Mouse (Mus musculus) heart, postnatal 14 days (tissue): ENCODE results near the gene Fam90a1a. TPM values are rescaled to one million over a fixed set of nuclear protein-coding genes. Genes with fewer than 3 reads are reported as not detected.
"Not testable (repeated sequence)": the region's sequence is repeated elsewhere in the genome, so short reads cannot be mapped to it uniquely, and the experiment has no call there.

Experiments
- DNase-seq, 2 experiments: peaks; one replicate each; pipeline ENCODE4 v3.0.0; 2021 to 2022
- intact Hi-C: fragments of 180-260 bp; cut with DNase I; formaldehyde crosslinking; loops from one replicate; pipeline ENCODE4 v1.15.1; 2025
- long read RNA-seq, 2 experiments: library from polyadenylated mRNA; stranded (forward); transcript quantifications; one replicate each; pipeline ENCODE4 v2.0.0; 2021
- total RNA-seq, 2 experiments: library from RNA; stranded (reverse); gene quantifications; 2 replicates each; pipeline ENCODE4 v1.2.3; 2021

Gene Fam90a1a
- total RNA-seq = not detected
- long read RNA-seq, experiment 1 = 0 reads
- long read RNA-seq, experiment 2 = 0 reads

DNA sequence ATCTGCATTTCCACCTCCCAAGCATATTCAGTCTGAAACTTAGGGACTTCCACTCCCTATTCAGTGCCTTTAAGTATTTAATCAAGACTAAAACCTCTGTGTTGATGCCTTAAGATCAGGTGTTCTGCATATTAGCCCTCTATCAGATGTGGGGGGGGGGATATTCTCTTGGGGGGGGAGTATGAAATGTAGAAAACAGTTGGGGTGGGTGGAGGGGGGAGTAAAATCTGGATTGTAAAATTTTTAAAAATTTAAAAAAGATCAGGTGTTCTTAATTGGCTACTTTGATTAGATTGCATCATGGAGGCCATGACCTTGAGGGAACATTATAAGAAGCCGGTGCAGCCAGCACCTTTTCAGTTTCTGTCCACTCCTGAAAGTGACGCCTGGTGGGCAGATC is at the start of gene Fam90a1a:
Fam90a1a (plus strand) TSS at position 301 of the 400 bp plus-strand sequence.
- intact Hi-C loops = no loop called here
- DNase-seq = no peak

DNA sequence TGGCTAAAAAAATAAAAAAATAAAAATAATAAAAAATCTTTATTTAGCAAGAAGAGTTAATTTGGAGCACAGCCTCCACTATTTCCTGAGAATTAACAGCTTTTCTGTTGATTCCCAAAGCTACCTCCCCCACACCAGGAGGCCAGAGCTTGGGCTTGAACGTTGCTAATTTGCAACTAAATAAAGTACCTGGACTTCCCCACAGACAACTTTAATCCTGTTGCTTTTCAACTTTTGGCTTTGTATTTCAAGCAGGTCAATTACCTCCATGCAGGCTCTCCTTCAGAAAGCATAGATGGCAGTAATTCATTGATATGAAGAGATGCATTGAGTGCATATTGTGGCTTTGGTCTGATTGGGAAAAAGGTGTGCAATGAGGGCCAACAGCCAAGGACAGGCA is 46.6 kb upstream of the Fam90a1a start:
- intact Hi-C loops = no loop called here
- DNase-seq = no peak

DNA sequence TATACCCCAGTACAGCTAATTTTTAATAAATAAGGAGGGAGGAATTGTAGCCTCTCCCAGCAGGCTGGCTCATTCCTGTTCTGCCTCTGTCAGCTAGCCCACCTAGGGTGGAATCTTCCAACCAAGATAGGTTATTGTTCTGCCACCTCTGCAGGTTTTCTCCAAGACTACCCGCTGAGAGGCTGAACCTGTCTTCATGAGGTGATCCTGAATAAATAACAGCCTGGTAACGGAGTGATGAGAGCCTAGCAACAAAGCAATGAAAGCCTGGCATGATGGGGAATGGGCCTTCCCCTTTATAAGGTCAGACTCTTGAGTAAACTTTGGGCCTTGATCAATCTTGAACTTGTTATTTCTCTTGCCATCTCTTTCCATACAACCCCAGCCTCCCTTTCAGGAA is 46.0 kb upstream of the Fam90a1a start:
- intact Hi-C loops = no loop called here
- no peak for DNase-seq

DNA sequence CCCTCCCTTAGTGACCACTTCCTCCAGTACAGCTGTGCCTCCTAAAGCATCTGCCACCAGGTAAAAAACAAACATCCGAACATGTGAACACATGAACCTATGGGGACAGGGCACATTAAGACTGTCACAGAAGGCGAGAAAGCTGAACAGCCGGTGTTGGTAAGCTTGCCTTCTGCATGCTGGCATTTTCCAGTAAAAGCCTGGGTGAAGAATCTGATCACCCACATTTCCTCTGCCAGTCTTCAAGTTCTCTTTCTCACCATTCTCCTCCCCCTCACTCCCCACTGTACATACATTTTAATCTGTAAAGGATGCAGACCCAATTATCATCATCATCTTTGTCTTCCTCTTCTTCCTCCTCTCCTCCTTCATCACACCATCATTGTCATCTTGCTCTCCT is 42.9 kb upstream of the Fam90a1a start:
- intact Hi-C loops = no loop called here
- DNase-seq = no peak

DNA sequence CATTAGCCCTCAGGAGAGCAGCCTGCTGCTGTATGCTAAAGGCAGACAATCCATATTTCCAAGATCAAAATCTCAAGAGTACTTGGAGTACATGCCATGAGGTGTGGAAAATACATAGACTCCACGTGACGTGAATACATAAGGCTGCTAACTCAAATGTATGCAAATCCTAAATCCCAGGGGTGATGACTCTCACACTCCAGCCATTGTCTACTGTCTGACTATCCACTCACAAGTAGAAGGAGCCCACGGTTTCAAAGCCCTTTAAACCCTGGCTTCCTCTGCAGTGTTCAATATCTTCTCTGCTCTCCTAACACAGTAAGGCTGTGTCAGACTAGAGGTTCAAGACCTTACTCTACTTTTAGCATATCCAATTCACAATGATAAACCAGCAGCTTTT is 27.8 kb upstream of the Fam90a1a start:
- DNase-seq, intact Hi-C loops: not testable (repeated sequence)

DNA sequence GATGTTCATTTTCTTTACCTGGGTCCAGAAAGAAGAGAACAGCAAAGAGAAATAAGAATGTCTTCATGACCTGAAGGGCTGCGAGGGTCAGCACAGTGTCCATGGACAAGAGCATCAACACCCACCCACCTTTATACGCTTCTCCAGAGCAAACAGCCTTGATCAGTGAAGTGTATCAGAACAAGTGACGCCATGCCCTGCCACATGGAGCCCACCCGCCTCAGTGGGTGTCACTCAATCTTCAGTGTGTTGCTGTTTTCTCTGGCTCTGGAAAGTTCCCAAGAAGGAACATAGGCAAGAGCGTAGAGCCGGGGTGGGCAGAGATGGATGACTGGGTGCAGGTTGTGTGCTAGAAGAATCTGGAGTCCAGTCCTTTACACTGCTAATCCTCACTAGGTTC is 25.9 kb upstream of the Fam90a1a start, which contains the start of gene Defb15:
Defb15 (minus strand) TSS at position 101 of the 400 bp plus-strand sequence.
- no peak for DNase-seq
- intact Hi-C loops = no loop called here

DNA sequence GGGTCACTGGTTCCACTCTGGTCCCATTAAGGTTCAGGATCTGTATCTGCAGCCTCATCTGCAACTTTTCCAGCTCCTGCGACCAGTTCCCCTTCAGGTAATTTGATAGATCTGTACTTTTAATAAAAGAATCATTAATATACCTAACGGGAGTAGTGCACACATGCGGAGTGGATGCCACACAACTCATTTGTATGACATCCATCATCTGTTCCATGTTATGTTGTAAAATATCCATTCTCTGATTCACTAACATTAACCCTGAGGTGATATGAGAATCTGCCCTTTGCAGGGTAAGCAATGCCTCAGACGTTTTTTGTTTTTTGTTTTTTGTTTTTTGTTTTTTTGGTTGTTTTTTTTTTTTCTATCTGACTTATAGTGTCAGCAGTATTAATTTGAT is 20.5 kb upstream of the Fam90a1a start, which contains the start of gene Defb35:
Defb35 (plus strand) TSS at position 301 of the 400 bp plus-strand sequence.
- intact Hi-C loops, DNase-seq: not testable (repeated sequence)

DNA sequence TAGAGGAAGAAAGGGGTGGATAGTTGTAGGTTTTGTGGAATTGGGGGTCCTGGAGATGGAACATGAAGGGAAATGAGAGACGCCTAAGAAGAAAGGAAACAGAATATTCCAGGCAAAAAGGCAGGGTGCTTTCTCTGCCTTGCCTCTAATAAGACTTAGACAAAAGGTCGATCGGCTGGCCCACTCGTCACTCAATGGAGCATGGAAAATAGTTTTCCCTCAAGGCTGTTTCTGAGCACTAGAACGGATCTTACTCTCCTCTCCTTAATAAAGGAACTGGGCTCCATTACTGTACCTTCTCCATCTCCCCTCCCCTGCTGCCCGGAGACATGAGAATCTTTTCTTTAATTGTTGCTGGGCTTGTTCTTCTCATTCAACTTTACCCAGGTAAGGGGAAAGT is 12.1 kb upstream of the Fam90a1a start, which contains the start of gene Defb13:
Defb13 (plus strand) TSS at position 301 of the 400 bp plus-strand sequence.
- no peak for DNase-seq
- intact Hi-C loops = no loop called here

DNA sequence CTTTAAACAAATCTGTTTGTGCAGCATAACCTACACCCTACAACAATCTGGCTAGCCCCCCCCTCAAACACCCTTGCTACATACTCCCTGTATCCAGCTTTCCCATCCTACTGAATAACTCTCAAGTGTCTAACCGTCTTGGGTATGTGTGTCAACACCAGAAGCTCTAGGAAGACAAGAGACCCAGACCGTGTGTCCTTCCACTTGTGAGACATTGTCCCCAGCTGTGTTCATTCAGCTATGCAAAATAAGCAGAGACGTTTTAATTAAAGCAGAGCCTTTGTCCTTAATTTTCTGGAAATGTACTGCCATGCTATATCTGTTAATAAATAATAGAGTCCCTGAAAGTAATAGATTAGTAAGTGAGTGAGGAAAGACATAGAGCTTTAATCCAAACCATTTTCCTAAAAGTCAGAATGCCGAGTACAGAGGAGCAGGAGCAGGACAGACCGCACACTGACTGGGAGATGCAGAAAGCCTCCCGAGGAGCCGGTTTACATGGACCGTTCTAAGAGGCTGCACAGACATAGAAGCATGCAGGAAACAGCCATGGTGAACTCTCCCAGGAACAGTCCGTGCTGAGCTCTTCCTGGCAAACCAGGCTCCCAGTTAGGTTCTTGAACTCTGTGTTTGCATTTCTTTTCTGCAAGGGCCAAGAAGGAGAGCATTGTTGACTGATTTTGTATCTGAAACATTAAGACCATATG is 11.1 kb upstream of the Fam90a1a start:
- intact Hi-C loops = no loop called here
- DNase-seq = no peak

DNA sequence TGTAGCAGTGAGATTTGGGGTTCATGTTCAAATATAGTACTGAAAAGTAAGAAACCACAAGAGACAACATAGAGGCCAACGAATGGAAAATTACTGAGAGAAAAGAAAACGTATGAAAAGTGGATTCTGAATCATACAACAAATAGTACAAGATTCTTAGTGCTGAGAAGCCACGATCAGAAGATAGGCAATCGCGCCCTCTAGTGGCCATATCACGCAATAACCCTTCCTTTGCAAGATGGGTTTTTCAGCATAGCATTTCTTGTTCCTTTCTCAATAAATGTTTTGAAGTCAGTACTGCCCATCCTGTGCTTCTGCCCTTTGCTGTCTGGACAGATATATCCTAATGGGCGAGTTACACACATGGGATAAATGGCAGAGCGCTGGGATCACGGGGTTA is 3.2 kb upstream of the Fam90a1a start:
- peak; percentile 8 to 17 for DNase-seq

DNA sequence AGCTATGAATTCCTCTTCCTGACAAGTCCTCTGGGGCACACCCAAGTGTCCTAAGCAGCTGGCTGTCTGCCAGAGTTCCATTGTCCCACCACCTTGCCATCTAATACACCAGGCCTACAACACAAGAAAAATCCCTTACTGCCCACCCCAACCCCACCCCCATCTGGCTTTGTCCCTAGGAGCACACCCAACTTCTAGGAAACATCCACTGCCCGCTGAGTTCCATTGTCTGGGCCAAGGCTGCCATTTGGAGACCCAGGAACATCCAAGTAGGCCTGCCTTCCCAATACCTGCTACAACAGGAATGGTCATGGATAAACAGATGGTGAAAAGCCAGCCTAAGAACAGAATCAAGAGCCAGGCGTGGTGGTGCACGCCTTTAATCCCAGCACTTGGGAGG is 2.2 kb upstream of the Fam90a1a start:
- intact Hi-C loops = no loop called here
- no peak for DNase-seq

More for the DNA sequence above, 3.2 kb upstream of the Fam90a1a start:
- intact Hi-C loops = no loop called here

DNA sequence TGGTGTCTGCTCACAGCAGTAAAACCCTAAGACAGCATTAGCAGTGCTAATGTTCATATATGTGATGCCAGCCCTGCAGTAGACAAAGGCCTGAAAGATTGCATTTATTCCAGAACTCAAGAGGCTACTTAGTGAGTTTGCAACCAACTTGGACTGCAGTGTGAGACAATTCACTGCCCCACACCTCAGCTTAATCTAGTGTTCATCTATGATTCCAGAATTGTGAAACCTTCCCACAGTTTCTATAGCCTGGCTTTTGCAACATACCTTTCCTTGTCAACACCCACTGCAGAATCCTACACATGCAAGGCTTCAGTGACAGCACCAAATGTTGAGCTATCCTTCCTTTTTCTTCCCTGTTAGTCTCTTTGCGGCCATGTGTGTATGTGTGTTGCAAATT is 8.1 kb downstream of the Fam90a1a start:
- no peak for DNase-seq
- intact Hi-C loops = no loop called here

DNA sequence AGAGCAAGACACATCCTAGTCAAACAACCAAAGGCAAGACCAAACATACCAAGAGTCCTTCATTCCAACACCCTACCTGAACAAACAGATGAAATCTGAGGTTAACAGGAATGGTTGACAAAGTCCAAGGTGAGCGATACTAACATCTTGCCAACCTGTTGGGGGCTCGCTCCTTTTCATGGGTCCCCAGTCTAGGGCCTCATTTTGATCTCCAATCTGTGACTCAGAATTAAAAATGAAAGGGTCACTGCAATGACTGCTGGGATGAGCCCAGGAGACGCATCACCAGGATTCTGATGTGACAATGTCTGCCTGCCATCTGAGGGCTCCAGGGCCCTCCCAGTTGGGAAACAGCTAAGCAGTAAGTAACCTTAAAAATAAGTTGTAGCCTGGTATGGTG is 11.0 kb downstream of the Fam90a1a start, which contains the start of gene Ccdc70:
Ccdc70 (plus strand) TSS at position 301 of the 400 bp plus-strand sequence.
- intact Hi-C loops = no loop called here

DNA sequence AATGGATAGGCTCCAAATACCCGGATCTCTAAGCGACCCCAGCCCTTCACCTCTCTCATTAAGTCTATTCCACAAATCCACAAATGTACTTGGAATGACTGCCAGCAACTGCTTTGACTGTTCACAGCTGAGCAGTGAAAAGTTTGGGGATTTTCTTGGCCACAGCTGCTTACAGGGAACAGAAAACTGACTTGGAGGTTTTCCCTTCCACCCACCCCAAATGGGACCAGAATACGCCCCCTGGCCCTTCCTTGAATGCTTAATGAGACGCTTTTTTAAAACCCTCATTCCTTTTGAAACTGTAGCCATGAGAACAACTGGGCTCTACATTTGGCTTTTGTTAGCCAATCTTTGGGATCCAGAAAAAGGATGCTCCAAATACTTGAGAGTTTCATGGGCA is 19.7 kb downstream of the Fam90a1a start:
- intact Hi-C loops = no loop called here

More for the DNA sequence above, 11.0 kb downstream of the Fam90a1a start, which contains the start of gene Ccdc70:
- DNase-seq = no peak

DNA sequence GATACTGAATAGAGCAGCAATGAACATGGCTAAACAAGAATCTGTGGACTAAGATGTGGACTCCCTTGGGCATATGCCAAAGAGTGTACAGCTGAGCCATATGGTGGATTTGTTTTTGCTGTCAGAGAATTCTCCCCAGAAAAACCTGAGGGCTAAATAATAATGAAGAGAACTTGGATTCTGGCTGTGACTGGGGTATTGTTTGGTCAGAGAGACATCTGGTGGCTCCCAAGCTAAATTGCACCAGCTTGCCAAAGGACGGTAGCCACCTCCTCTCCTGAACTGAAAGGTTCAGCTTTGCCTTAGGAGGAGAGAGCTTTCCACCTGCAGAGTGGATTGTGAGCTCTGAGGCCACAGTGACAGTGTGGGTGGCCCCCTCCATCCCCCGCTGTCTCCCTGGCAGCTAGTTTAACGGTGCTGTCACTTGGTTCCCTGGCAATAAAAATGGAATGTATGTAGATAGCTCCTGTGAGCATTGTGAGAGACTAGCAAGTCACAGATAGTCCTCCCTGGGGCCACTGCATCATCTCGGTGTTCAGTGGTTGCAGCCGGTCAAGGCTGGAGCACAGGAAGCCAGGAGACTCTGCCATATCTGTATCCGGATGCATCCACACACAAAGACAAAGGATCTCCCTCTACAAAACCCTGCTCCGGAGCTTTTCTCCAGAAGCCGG is 23.3 kb downstream of the Fam90a1a start:
- intact Hi-C loops = no loop called here
- DNase-seq = peak in 1 of 2 experiments; percentile 12

More for the DNA sequence above, 19.7 kb downstream of the Fam90a1a start:
- no peak for DNase-seq

DNA sequence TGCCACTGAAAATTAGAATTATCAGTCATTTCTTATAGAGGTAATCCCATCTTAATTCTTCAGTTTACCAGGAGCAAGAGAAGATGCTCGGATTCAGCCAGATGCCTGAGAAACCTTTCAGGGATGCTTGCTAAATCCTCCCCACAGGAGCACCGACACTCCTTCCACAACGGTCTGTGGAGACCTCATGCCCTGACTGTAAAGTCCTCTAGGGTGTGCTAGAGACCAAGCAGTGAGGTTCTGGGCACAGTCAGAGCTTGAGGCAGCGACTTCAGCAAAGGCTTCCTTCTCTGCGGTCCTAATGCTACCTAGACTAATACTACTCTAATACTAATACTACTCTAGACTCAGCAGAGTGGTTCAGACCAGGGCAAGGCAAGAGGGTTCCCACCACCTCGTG is 33.7 kb downstream of the Fam90a1a start:
- intact Hi-C loops = loop anchor here (5.0 kb wide), 4 partner anchors 50 to 385 kb away; partner anchors contain the start of gene Nek3
- DNase-seq = peak; percentile 41 to 55

DNA sequence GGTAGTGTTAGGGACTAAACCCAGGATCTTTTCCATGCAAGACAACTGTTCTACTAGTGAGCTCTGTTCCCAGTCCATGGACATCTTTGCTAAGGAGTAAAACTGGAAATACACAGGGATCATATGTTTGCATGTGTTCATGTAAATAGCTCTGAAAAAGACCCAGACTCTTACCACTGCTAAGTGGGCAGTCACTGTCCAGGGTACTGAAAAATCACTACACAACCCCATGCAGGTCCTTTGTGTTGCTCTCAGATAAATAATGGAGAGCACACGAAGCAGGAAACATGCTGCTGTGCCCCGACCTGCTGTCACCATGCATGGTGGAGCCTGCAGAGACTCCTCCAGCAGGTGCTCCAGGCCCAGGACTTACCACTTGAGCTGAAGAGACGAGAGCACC is 36.7 kb downstream of the Fam90a1a start:
- intact Hi-C loops = no loop called here
- no peak for DNase-seq

DNA sequence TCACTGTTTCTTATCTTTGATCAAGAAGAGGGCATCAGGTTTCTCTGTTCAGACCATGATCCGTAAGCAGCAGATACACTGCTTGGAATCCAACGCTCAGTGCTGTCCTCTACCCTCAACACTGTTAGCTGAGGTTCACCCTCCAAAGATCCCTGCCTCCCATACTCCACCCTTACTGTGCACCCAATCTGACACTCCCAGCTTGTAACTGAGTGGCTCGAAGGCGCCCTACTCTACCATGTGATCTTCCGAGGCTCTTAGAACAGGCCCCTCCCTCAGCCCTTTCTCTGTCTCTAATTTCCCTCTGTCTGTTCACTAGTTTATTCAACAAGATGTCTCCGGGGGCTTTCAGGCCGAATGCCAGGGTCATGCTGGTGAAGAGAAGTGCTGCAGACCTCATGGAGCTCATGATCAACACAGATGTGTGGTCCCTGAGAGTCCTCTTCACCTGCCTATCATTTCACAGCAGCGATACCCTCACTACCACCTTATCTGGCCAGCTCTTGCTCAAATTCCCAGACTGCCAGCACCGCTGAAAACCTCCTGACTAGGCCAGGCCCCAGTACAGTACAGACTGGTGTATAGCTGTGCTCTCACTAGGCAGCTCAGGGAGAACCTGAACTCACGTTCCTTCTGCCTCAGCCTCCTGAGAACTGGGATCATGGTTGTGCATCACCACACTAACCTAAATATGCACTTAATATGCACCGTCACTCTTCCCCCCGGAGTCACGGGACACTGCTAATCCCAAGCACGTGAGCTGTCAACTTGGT is 46.4 kb downstream of the Fam90a1a start:
- intact Hi-C loops = no loop called here

DNA sequence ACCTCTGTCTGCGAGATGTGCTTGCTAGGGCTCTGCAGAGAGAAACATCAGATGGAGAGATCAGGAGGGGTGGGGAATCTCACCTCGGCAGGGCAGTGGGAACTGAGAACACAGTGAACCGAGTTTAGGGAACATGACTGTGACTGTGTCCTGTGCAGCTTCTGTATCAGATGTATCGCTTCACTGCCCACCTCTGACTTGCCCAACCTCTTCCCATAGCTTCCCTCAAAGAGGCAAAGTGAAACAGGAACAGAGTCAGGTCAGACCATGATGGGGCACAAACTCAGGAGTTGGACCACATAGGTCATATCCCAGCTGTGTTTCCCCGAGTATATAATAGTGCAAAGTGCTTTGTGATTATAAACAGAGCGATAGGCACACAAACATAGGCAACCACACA is 47.9 kb downstream of the Fam90a1a start:
- intact Hi-C loops = no loop called here
- DNase-seq = no peak

More for the DNA sequence above, 46.4 kb downstream of the Fam90a1a start:
- no peak for DNase-seq

DNA sequence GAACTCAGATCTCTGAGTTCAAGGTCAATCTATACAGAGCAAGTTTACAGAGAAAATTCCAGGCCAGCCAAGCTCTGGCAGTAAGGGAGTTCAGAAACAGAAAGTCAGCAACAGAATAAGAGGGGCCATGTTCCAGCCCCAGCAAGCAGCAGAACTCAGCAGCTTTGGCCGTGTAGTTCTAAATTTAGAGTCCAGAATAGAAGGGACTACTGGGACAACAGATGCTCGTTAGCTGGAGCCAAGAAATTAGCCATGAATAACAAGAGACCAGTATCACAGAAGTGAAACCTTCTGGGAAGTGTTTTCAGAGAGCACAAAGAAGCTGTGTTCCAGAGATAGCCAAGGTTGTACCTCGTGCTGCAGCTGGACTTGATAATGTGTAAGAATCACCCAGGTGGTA is 50.9 kb downstream of the Fam90a1a start:
- DNase-seq = no peak

More for the DNA sequence above, 50.9 kb downstream of the Fam90a1a start:
- intact Hi-C loops = no loop called here
